Mouse (Mus musculus) heart, embryonic 15.5 days (tissue): ENCODE data around the gene Pfpl. TPM values are rescaled to one million over a fixed set of nuclear protein-coding genes. Genes with fewer than 3 reads are reported as not detected.

ENCODE experiments used
- ATAC-seq: fragments of 200-750 bp; cut with Nextera tagmentation; replicated peaks from 2 replicates; pipeline ENCODE4 v1.8.0; 2017; ENCODE audit warnings: low read depth, moderate TSS enrichment; ENCODE audit not compliant: insufficient number of reproducible peaks, insufficient read depth, low FRiP score
- H3K27ac ChIP-seq: fragments of 300-500 bp; sonication (generic); 2 replicates; pipeline ENCODE4 v1.5.1; 2015; ENCODE audit warnings: mild to moderate bottlenecking, inconsistent platforms
- H3K27me3 ChIP-seq: fragments of 300-500 bp; sonication (generic); 2 replicates; pipeline ENCODE4 v1.6.1; 2015; ENCODE audit warnings: inconsistent platforms
- H3K36me3 ChIP-seq: fragments of 300-500 bp; sonication (generic); 2 replicates; pipeline ENCODE4 v1.6.1; 2015; ENCODE audit warnings: mild to moderate bottlenecking, inconsistent platforms
- H3K4me1 ChIP-seq: fragments of 300-500 bp; sonication (generic); replicated peaks from 2 replicates; pipeline ENCODE4 v1.6.1; 2015; ENCODE audit warnings: inconsistent platforms
- H3K4me2 ChIP-seq: fragments of 300-500 bp; sonication (generic); 2 replicates; pipeline ENCODE4 v1.6.1; 2015; ENCODE audit warnings: inconsistent platforms, mild to moderate bottlenecking, moderate library complexity
- H3K4me3 ChIP-seq: fragments of 300-500 bp; sonication (generic); 2 replicates; pipeline ENCODE4 v1.5.1; 2015; ENCODE audit warnings: mild to moderate bottlenecking, inconsistent platforms
- H3K9ac ChIP-seq: fragments of 300-500 bp; sonication (generic); 2 replicates; pipeline ENCODE4 v1.6.1; 2015; ENCODE audit warnings: mild to moderate bottlenecking, inconsistent platforms
- H3K9me3 ChIP-seq: fragments of 300-500 bp; sonication (generic); replicated peaks from 2 replicates; pipeline ENCODE4 v1.6.1; 2016; ENCODE audit warnings: inconsistent platforms
- WGBS: fragments of 180-500 bp; shearing (Covaris S2); methylation state at CpG from one replicate; pipeline ENCODE4 v1.1.7; 2015; ENCODE audit warnings: mixed read lengths; 5-methylcytosine and 5-hydroxymethylcytosine counted together
- polyA plus RNA-seq: library from polyadenylated mRNA; unstranded; fragments of >200 nt; fragmentation: Nextera tagmentation; extraction: Ambion mirVana; gene quantifications from 2 replicates; pipeline ENCODE4 v1.2.1, GENCODE M21; 2015

Pfpl gene
- polyA plus RNA-seq, 1 experiment from 2014 or later = not detected

DNA sequence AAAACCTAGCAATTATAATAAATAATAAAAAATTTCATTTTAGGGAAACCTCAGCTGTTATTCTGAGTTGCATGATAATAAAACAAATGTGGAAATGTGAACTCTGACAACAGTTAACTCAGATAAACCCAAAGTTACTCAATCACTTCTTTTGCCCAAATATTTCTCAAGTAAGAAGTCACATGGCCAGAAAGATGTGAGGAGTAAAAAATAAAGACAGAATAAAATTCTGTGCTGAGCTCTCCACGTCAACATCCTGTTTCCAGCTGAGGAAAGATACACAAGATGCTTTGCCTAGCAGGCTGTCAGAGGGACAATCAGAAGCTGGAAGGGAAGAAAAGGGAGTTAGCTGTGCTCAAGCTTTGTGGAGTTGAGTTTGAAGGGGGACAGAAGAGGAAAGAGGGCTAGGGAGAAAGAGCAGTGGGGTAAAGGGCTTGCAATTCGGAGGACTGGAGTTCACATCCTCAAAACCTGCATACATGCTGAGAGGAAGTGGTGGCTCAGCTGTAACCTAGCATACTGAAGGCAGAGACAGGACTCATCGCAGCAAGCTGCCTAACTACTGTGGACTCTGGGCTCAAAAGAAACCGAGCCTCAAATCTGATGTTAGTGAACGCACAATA is 12.5 kb downstream of the Pfpl start:
- H3K9ac ChIP-seq = no peak overlapping the region
- H3K4me2 ChIP-seq = no peak overlapping the region
- peaks cover 5% of the 10 kb centered on the region; the same call in 1 of the 2 replicates for H3K4me1 ChIP-seq
- H3K27ac ChIP-seq = no peak overlapping the region
- WGBS = 66% methylated on average over 5 of the region's 5 CpGs
- no peaks in the 10 kb centered on the region for H3K27me3 ChIP-seq
- no peak for ATAC-seq
- H3K4me3 ChIP-seq = no peak overlapping the region
- H3K36me3 ChIP-seq = no peaks in the 10 kb centered on the region
- no peaks in the 10 kb centered on the region for H3K9me3 ChIP-seq

DNA sequence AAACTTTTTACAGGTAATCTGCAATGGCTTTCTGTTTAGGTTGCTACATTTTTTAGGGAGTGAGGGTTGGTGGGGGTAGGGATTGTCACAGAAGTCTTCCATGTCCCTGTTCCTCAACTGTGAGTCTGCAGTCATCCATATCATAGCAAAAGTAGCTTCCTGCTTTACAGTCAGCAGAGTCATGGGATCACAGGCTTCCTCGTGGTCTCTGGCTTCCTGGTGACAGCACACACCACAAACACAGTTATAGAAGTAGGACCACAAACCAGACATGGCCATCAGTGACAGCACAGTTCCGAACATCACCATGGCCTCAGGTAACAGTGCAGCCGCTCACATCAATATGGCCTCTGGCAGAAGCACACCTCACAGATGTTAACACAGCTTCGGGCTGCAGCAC is 14.9 kb downstream of the Pfpl start:
- Histone ChIP-seq H3K27ac (no peak overlapping the region), H3K27me3 (no peaks in the 10 kb centered on the region), H3K4me3 (no peak overlapping the region), H3K36me3 (no peaks in the 10 kb centered on the region), H3K4me1 (peaks cover 5% of the 10 kb centered on the region; the same call in 1 of the 2 replicates), H3K9me3 (no peaks in the 10 kb centered on the region), H3K4me2 (peak overlapping the region; percentile 33; the same call in 1 of the 2 replicates), H3K9ac (no peak overlapping the region)
- ATAC-seq = no peak
- 57% methylated on average over 4 of the region's 4 CpGs for WGBS

DNA sequence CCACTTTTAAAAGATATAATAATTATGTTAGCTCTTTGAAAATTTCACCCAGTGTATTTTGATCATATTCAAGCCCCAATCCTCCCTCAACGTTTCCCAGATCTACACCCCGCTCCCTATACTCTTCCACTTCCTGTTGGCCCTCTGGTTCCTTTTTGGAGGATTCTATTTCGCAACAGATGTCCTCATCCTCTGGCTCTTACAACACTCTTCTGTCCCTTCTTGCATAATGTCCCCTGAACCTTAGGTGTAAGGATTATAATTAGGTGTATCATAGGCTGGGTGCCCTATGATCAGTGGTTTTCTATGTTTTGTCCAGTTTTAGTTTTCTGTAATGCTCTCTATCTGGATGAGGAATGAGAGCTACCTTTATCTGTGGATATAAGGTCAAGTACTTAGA is 17.3 kb downstream of the Pfpl start:
- Histone ChIP-seq H3K4me1 (peaks cover 5% of the 10 kb centered on the region; the same call in 1 of the 2 replicates), H3K27me3 (no peaks in the 10 kb centered on the region), H3K27ac (no peak overlapping the region), H3K36me3 (no peaks in the 10 kb centered on the region), H3K4me2 (no peak overlapping the region), H3K4me3 (no peak overlapping the region), H3K9me3 (no peaks in the 10 kb centered on the region), H3K9ac (no peak overlapping the region)
- WGBS = 77% methylated on average over 3 of the region's 3 CpGs
- ATAC-seq = no peak

DNA sequence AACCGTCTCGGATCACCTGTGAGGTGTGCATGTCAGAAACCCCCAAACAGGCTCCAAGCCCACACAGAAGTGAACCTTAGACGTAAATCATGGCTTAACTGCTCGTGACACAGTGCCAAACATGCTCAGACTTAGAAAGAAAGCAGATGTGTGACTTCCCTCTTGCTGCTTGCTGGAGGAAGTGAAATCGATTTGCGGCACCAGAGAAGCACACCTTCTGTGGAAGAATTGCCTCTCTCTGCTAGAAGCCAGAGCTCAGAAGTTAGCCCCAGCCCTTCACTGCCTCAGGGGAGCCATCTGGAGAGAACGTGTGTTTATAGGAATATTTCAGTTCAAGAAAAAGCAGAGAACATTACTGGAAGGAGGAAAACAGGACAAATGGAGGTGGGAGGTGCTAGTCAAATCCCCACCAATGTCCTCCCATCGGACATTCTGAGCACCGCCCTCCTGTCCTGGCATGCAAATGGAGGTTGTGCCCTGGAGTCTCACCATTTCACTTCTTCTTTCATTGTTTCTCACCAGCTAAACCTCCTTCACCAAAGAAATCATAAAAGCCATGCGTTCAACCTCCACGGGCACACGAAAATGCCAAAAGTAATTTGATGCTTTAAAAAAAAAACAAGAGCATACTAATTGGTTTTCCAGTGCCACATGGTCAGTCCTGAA is 29.8 kb downstream of the Pfpl start:
- WGBS = 76% methylated on average over 12 of the region's 12 CpGs
- H3K4me1 ChIP-seq = no peaks in the 10 kb centered on the region
- no peaks in the 10 kb centered on the region for H3K27me3 ChIP-seq
- no peak overlapping the region for H3K4me2 ChIP-seq
- no peak for ATAC-seq
- no peak overlapping the region for H3K27ac ChIP-seq
- no peaks in the 10 kb centered on the region for H3K9me3 ChIP-seq
- no peak overlapping the region for H3K9ac ChIP-seq
- no peaks in the 10 kb centered on the region for H3K36me3 ChIP-seq
- H3K4me3 ChIP-seq = no peak overlapping the region

DNA sequence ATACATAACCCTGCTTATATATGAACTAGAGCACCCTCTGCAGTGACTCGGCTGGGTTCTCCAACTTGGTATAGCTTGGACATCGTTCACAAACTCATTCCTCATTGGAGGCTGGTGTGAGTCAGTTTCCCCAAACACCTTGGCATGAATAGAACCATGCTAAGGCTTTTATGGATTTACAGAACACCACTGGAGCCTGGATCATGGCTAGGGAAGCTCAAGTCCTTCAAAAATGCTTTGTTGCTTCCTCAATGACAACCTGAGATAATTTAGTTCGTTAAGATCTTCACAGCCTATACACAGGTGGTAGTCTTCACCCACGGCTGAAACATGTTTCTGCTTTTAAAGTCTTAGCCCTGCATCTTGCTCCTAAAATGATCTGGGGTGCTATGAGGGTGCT is 31.8 kb downstream of the Pfpl start:
- 67% methylated on average over 4 of the region's 4 CpGs for WGBS
- H3K9ac ChIP-seq = no peak overlapping the region
- H3K9me3 ChIP-seq = no peaks in the 10 kb centered on the region
- H3K27me3 ChIP-seq = no peaks in the 10 kb centered on the region
- peaks cover 5% of the 10 kb centered on the region; the same call in 1 of the 2 replicates for H3K4me1 ChIP-seq
- H3K36me3 ChIP-seq = no peaks in the 10 kb centered on the region
- no peak overlapping the region for H3K27ac ChIP-seq
- no peak overlapping the region for H3K4me2 ChIP-seq
- ATAC-seq = no peak
- H3K4me3 ChIP-seq = no peak overlapping the region

DNA sequence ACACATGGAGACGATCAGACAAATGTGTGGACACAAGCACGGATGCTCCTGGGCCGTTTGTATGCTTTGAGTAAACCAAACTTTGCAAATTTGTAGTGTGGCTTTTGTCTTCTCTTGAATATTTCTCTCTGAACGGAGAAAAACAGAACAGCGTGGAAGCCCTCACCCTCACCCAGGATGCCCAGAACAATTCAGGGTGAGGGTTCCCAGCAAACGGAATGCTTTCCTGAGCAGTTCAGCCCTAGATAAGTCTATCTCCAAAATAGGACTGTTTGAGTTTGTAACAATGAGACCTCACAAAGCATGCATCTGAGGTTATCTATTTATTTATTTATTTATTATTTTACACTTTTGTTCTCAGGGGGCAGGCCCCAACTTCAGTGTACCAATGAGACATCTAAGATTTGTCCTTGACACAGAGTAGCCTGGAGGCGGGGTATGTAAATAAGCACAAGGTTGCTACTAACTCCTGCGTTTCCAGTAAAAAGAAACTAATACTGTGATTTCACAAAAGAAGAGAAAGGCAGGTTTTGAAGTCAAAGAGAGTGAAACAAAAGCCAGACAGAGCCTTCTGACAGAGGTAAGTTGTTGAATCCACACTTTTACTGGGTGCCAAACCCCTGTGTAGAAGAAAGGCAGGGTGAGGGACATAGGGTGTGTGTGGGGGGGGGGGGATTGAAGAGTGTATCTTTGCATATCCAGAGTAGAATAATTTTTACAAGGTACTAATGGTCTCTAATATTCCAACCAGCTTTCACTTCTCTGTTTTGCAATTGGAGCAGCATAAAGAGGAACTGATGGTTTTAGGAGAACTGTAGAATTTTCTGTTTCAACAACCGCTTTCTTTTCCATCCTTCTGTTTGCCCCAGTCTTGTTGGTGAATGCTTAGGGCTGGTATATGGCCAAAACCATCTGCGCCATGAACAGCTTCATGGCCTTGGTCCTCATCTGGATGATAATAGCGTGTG is 32.9 kb downstream of the Pfpl start, which contains the start of gene Mpeg1:
TSS of gene Mpeg1 (plus strand) at position 498 of the 968 bp plus-strand sequence.
- 77% methylated on average over 11 of the region's 11 CpGs for WGBS
- H3K4me3 ChIP-seq = no peak within 1 kb of the TSS
- H3K4me2 ChIP-seq = no peak within 1 kb of the TSS
- H3K4me1 ChIP-seq = peaks cover 5% of the 10 kb centered on the region; the same call in 1 of the 2 replicates
- H3K27ac ChIP-seq = no peak within 1 kb of the TSS
- no peaks in the 10 kb centered on the region for H3K9me3 ChIP-seq
- no peak for ATAC-seq
- H3K9ac ChIP-seq = no peak within 1 kb of the TSS
- no peaks in the 10 kb centered on the region for H3K36me3 ChIP-seq
- H3K27me3 ChIP-seq = no peaks in the 10 kb centered on the region

DNA sequence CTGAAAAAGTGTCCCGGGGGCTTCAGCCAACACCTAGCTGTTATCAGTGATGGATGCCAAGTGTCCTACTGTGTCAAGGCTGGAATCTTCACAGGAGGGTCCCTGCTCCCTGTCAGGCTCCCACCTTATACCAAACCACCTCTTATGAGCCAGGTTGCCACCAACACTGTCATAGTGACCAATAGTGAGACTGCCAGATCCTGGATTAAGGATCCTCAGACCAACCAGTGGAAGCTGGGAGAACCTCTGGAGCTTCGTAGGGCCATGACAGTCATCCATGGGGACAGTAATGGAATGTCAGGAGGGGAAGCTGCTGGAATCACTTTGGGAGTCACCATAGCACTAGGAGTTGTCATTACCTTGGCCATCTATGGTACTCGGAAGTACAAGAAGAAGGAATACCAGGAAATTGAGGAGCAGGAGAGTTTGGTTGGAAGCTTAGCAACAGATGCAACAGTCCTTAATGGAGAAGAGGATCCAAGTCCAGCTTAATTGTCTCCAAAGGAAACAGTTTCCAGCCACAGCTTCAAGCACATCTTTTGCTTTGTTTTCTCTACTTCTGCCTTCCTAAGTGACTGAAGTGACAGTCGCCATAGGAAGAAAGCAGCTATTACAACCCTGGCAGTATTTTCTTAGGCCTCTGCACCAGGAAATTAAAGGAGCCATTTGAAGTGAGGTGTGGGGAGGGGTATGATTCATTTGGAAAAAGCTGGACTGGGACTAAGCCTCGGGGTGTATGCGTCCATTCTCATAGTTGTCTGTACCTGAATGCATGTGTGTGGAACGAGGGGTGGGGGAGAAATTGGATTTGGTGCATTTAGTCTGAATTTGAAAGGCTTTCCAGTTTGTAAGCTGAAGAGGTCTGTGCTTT is 35.4 kb downstream of the Pfpl start:
- 64% methylated on average over 7 of the region's 7 CpGs for whole genome bisulfite sequencing
- Histone ChIP-seq H3K4me3 (no peak overlapping the region), H3K36me3 (no peaks in the 10 kb centered on the region), H3K9ac (no peak overlapping the region), H3K9me3 (no peaks in the 10 kb centered on the region), H3K27ac (peak overlapping the region; percentile 34), H3K4me1 (peaks cover 5% of the 10 kb centered on the region; the same call in 1 of the 2 replicates), H3K4me2 (no peak overlapping the region), H3K27me3 (no peaks in the 10 kb centered on the region)
- ATAC-seq = no peak

DNA sequence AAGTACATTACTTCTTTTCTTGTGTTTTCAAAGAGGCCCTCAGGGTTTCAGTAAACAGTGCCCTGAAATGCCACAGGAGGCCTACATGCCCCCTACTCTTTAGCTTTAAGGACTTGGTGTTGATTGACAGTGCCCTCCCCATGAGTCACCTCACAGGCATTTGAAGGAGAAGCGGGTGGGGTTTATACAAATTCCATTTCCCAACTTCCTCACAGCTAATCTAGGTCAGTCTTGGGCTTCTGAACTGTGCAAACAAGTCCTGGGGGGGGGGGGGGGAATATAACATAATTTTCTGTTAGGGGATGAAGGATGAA is 36.0 kb downstream of the Pfpl start:
- H3K9ac ChIP-seq = no peak overlapping the region
- H3K27me3 ChIP-seq = no peaks in the 10 kb centered on the region
- ATAC-seq = peak; percentile 41; the same call in 1 of the 2 replicates
- 12% methylated on average over 1 of the region's 1 CpGs for WGBS
- no peaks in the 10 kb centered on the region for H3K9me3 ChIP-seq
- peaks cover 5% of the 10 kb centered on the region; the same call in 1 of the 2 replicates for H3K4me1 ChIP-seq
- H3K36me3 ChIP-seq = no peaks in the 10 kb centered on the region
- no peak overlapping the region for H3K4me3 ChIP-seq
- H3K4me2 ChIP-seq = no peak overlapping the region
- peak overlapping the region; percentile 34; the same call in 1 of the 2 replicates for H3K27ac ChIP-seq

DNA sequence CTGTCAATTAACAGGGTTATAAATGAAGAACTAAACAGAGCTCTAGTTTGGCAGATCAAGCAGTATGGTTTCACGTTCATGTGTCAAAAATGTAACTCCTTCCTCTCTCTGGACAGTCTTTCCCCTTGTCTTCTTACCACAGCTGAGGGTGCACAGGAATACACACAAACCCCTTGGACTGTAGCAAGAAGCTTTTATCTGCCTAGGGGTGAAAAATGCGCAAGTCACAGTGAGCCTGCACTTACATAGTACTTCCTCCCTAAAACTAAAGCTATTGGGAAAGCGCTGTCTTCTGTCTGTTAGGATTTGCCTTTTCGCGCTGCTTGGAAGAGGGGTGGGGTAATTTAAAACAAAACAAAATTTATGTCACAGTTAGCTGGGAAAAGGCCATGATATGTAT is 36.4 kb downstream of the Pfpl start:
- no peak for ATAC-seq
- WGBS = 73% methylated on average over 5 of the region's 5 CpGs
- Histone ChIP-seq H3K4me2 (no peak overlapping the region), H3K4me3 (no peak overlapping the region), H3K9ac (no peak overlapping the region), H3K27ac (peak overlapping the region; percentile 1; the same call in 1 of the 2 replicates), H3K9me3 (no peaks in the 10 kb centered on the region), H3K27me3 (no peaks in the 10 kb centered on the region), H3K4me1 (peaks cover 5% of the 10 kb centered on the region; the same call in 1 of the 2 replicates), H3K36me3 (no peaks in the 10 kb centered on the region)

DNA sequence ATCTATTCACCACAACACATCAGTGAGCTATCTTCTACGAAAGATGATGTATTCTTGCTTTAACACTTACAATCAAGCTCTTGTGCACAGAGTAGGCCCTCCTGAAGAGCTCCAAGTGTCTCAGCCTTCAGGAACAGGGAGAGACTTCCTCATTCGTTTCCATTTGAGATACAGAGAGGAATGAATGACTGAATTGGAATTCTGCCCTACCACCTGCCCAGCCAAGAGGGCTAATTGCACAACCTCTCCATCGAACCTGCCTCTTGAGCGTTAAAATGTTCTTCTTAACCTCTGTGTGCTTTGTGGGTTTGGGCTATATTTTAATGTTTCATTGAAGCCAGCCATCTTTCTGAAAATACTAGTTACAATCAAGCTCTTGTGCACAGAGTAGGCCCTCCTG is 37.0 kb downstream of the Pfpl start:
- Histone ChIP-seq H3K4me3 (no peak overlapping the region), H3K27me3 (no peaks in the 10 kb centered on the region), H3K4me1 (peaks cover 5% of the 10 kb centered on the region; the same call in 1 of the 2 replicates), H3K9me3 (no peaks in the 10 kb centered on the region), H3K27ac (no peak overlapping the region), H3K36me3 (no peaks in the 10 kb centered on the region), H3K4me2 (no peak overlapping the region), H3K9ac (no peak overlapping the region)
- 72% methylated on average over 4 of the region's 4 CpGs for WGBS
- no peak for ATAC-seq
